Mouse (Mus musculus): ENCODE measurements at regions not wholly inside any gene's neighbourhood (a gene's known extent, or its start where the extent isn't known, plus 50 kb on each side); places are given as distances from the start of the nearest gene placed in this dataset.

GRCm38 (mm10) chr12:26075638-26076254 lies 339.3 kb downstream of the Rnf144a start:
- no peak for TF ChIP-seq NANOG (IDR thresholded peaks at IDR 0.05; ENCODE audit: borderline replicate concordance, low read length)
- H3K4me1 ChIP-seq (replicated peaks; ENCODE audit: low read depth, low read length) = no peaks in the 10 kb centered on the region
- no peaks in the 10 kb centered on the region for H3K9me3 ChIP-seq (ENCODE audit: low read length)
- no peaks in the 10 kb centered on the region for H3K36me3 ChIP-seq (ENCODE audit: insufficient read depth, low read length)
- H3K4me3 ChIP-seq (replicated peaks; ENCODE audit: low read length) = no peak overlapping the region
- no peaks in the 10 kb centered on the region for H3K27me3 ChIP-seq (ENCODE audit: insufficient read depth, low read length)

GRCm38 (mm10) chr12:26072180-26072579 lies 342.9 kb downstream of the Rnf144a start:
- H3K27me3 ChIP-seq (ENCODE audit: insufficient read depth, low read length) = peaks cover 4% of the 10 kb centered on the region; the same call in 1 of the 2 replicates
- TF ChIP-seq CTCF (conservative IDR thresholded peaks at IDR 0.05; ENCODE audit: low read length) (no peak), POU5F1 (IDR thresholded peaks at IDR 0.05; ENCODE audit: borderline replicate concordance, low read length) (no peak), NANOG (IDR thresholded peaks at IDR 0.05; ENCODE audit: borderline replicate concordance, low read length) (no peak)
- H3K4me3 ChIP-seq (replicated peaks; ENCODE audit: low read length) = no peak overlapping the region
- no peaks in the 10 kb centered on the region for H3K9me3 ChIP-seq (ENCODE audit: low read length)
- no peaks in the 10 kb centered on the region for H3K36me3 ChIP-seq (ENCODE audit: insufficient read depth, low read length)
- H3K4me1 ChIP-seq (replicated peaks; ENCODE audit: low read depth, low read length) = peaks cover 12% of the 10 kb centered on the region

- no peaks in the 10 kb centered on the region for H3K36me3 ChIP-seq (ENCODE audit: insufficient read depth, low read length)
- peaks cover 4% of the 10 kb centered on the region; the same call in 1 of the 2 replicates for H3K27me3 ChIP-seq (ENCODE audit: insufficient read depth, low read length)
- H3K4me3 ChIP-seq (replicated peaks; ENCODE audit: low read length) = no peak overlapping the region
- peaks cover 12% of the 10 kb centered on the region for H3K4me1 ChIP-seq (replicated peaks; ENCODE audit: low read depth, low read length)
- peak; percentile 52 for TF ChIP-seq CTCF (conservative IDR thresholded peaks at IDR 0.05; ENCODE audit: low read length)
- no peak for TF ChIP-seq NANOG (IDR thresholded peaks at IDR 0.05; ENCODE audit: borderline replicate concordance, low read length)
- TF ChIP-seq POU5F1 (IDR thresholded peaks at IDR 0.05; ENCODE audit: borderline replicate concordance, low read length) = no peak
- no peaks in the 10 kb centered on the region for H3K9me3 ChIP-seq (ENCODE audit: low read length)
These were observed 343.4 kb downstream of the Rnf144a start for GRCm38 (mm10) chr12:26071610-26072009.

- no peaks in the 10 kb centered on the region for H3K9me3 ChIP-seq (ENCODE audit: low read length)
- peaks cover 4% of the 10 kb centered on the region; the same call in 1 of the 2 replicates for H3K27me3 ChIP-seq (ENCODE audit: insufficient read depth, low read length)
- peaks cover 12% of the 10 kb centered on the region for H3K4me1 ChIP-seq (replicated peaks; ENCODE audit: low read depth, low read length)
- H3K4me3 ChIP-seq (replicated peaks; ENCODE audit: low read length) = peak overlapping the region; percentile 39
- H3K36me3 ChIP-seq (ENCODE audit: insufficient read depth, low read length) = no peaks in the 10 kb centered on the region
- no peak for TF ChIP-seq POU5F1 (IDR thresholded peaks at IDR 0.05; ENCODE audit: borderline replicate concordance, low read length)
- no peak for TF ChIP-seq CTCF (conservative IDR thresholded peaks at IDR 0.05; ENCODE audit: low read length)
- no peak for TF ChIP-seq NANOG (IDR thresholded peaks at IDR 0.05; ENCODE audit: borderline replicate concordance, low read length)
These were observed 346.4 kb downstream of the Rnf144a start for GRCm38 (mm10) chr12:26068685-26069008.

- peak overlapping the region; percentile 39 for H3K4me3 ChIP-seq (replicated peaks; ENCODE audit: low read length)
- no peaks in the 10 kb centered on the region for H3K9me3 ChIP-seq (ENCODE audit: low read length)
- peaks cover 12% of the 10 kb centered on the region for H3K4me1 ChIP-seq (replicated peaks; ENCODE audit: low read depth, low read length)
- TF ChIP-seq CTCF (conservative IDR thresholded peaks at IDR 0.05; ENCODE audit: low read length) (no peak), NANOG (IDR thresholded peaks at IDR 0.05; ENCODE audit: borderline replicate concordance, low read length) (no peak), POU5F1 (IDR thresholded peaks at IDR 0.05; ENCODE audit: borderline replicate concordance, low read length) (no peak)
- H3K27me3 ChIP-seq (ENCODE audit: insufficient read depth, low read length) = peaks cover 4% of the 10 kb centered on the region; the same call in 1 of the 2 replicates
- no peaks in the 10 kb centered on the region for H3K36me3 ChIP-seq (ENCODE audit: insufficient read depth, low read length)
These were observed 347.0 kb downstream of the Rnf144a start for GRCm38 (mm10) chr12:26067866-26068684.

GRCm38 (mm10) chr12:26060378-26060777 lies 354.7 kb downstream of the Rnf144a start:
- no peak overlapping the region for H3K4me3 ChIP-seq (replicated peaks; ENCODE audit: low read length)
- TF ChIP-seq CTCF (conservative IDR thresholded peaks at IDR 0.05; ENCODE audit: low read length) (no peak), NANOG (IDR thresholded peaks at IDR 0.05; ENCODE audit: borderline replicate concordance, low read length) (no peak), POU5F1 (IDR thresholded peaks at IDR 0.05; ENCODE audit: borderline replicate concordance, low read length) (no peak)
- no peaks in the 10 kb centered on the region for H3K36me3 ChIP-seq (ENCODE audit: insufficient read depth, low read length)
- no peaks in the 10 kb centered on the region for H3K9me3 ChIP-seq (ENCODE audit: low read length)
- H3K4me1 ChIP-seq (replicated peaks; ENCODE audit: low read depth, low read length) = 0 out of 2 replicates have a peak, but pooled peaks cover 5% of the 10 kb centered on the region
- no peaks in the 10 kb centered on the region for H3K27me3 ChIP-seq (ENCODE audit: insufficient read depth, low read length)

GRCm38 (mm10) chr12:26059090-26059489 lies 356.0 kb downstream of the Rnf144a start:
- TF ChIP-seq CTCF (conservative IDR thresholded peaks at IDR 0.05; ENCODE audit: low read length) (no peak), POU5F1 (IDR thresholded peaks at IDR 0.05; ENCODE audit: borderline replicate concordance, low read length) (no peak), NANOG (IDR thresholded peaks at IDR 0.05; ENCODE audit: borderline replicate concordance, low read length) (no peak)
- H3K4me1 ChIP-seq (replicated peaks; ENCODE audit: low read depth, low read length) = 0 out of 2 replicates have a peak, but pooled peaks cover 5% of the 10 kb centered on the region

GRCm38 (mm10) chr12:26057491-26058054 lies 357.5 kb downstream of the Rnf144a start:
- Histone ChIP-seq H3K27me3 (ENCODE audit: insufficient read depth, low read length) (no peaks in the 10 kb centered on the region), H3K4me3 (replicated peaks; ENCODE audit: low read length) (no peak overlapping the region)
- no peak for TF ChIP-seq NANOG (IDR thresholded peaks at IDR 0.05; ENCODE audit: borderline replicate concordance, low read length)
- no peak for TF ChIP-seq CTCF (conservative IDR thresholded peaks at IDR 0.05; ENCODE audit: low read length)
- TF ChIP-seq POU5F1 (IDR thresholded peaks at IDR 0.05; ENCODE audit: borderline replicate concordance, low read length) = no peak

More at GRCm38 (mm10) chr12:26059090-26059489, 356.0 kb downstream of the Rnf144a start:
- Histone ChIP-seq H3K36me3 (ENCODE audit: insufficient read depth, low read length) (no peaks in the 10 kb centered on the region), H3K27me3 (ENCODE audit: insufficient read depth, low read length) (no peaks in the 10 kb centered on the region), H3K4me3 (replicated peaks; ENCODE audit: low read length) (no peak overlapping the region), H3K9me3 (ENCODE audit: low read length) (no peaks in the 10 kb centered on the region)

More at GRCm38 (mm10) chr12:26057491-26058054, 357.5 kb downstream of the Rnf144a start:
- Histone ChIP-seq H3K9me3 (ENCODE audit: low read length) (no peaks in the 10 kb centered on the region), H3K36me3 (ENCODE audit: insufficient read depth, low read length) (no peaks in the 10 kb centered on the region), H3K4me1 (replicated peaks; ENCODE audit: low read depth, low read length) (0 out of 2 replicates have a peak, but pooled peaks cover 5% of the 10 kb centered on the region)
